Mouse (Mus musculus) frontal cortex, postnatal 14 days (tissue): ENCODE measurements around the gene Gpatch11.
A peak's percentile ranks its signal among the peaks of the same experiment; 100 is the strongest.

Source experiments
- DNase-seq, 2 experiments: peaks; one replicate each; pipeline ENCODE4 v3.0.0; 2022; ENCODE audit warnings: low spot score in 2 of 2

The Gpatch11 gene

GRCm38 (mm10) chr17:78894991-78895390 is 59.6 kb downstream of the Gpatch11 start:
- no peak for DNase-seq

GRCm38 (mm10) chr17:78895394-78895793 is 60.0 kb downstream of the Gpatch11 start:
- DNase-seq = peak in 1 of 2 experiments; percentile 13
